Mouse (Mus musculus) small intestine, adult 2 months (tissue): Measurements from ENCODE around the gene Serpina3i. TPM values are rescaled to one million over a fixed set of nuclear protein-coding genes. Genes with fewer than 3 reads are reported as not detected.
"Not testable (repeated sequence)": the region's sequence is repeated elsewhere in the genome, so short reads cannot be mapped to it uniquely, and the experiment has no call there.

ENCODE experiments used
- H3K27ac ChIP-seq: fragments of 200-500 bp; 2 replicates; pipeline ENCODE4 v1.5.1; 2012; ENCODE audit warnings: low read depth, low read length, control low read depth, inconsistent platforms; ENCODE audit not compliant: insufficient read depth
- H3K27me3 ChIP-seq: fragments of 200-500 bp; 2 replicates; pipeline ENCODE4 v1.6.1; 2012; ENCODE audit warnings: mild to moderate bottlenecking, moderate library complexity, low read length, inconsistent platforms; ENCODE audit not compliant: control insufficient read depth, insufficient read depth
- H3K36me3 ChIP-seq: fragments of 200-500 bp; 2 replicates; pipeline ENCODE4 v1.6.1; 2012; ENCODE audit warnings: mild to moderate bottlenecking, low read length, control low read depth, inconsistent platforms; ENCODE audit not compliant: control insufficient read depth, insufficient read depth
- H3K4me1 ChIP-seq: fragments of 200-500 bp; 2 replicates; pipeline ENCODE4 v1.6.1; 2012; ENCODE audit warnings: low read length, inconsistent platforms, mixed read lengths; ENCODE audit not compliant: control insufficient read depth, insufficient read depth, insufficient read length
- H3K4me3 ChIP-seq: fragments of 200-500 bp; 2 replicates; pipeline ENCODE4 v1.5.1; 2012; ENCODE audit warnings: low read depth, mild to moderate bottlenecking, control low read depth, inconsistent platforms, low read length, moderate library complexity
- CTCF ChIP-seq: fragments of 200-500 bp; IDR thresholded peaks from 2 replicates; pipeline ENCODE4 v1.5.1; 2012; ENCODE audit warnings: low read depth, mild to moderate bottlenecking, control low read depth, inconsistent platforms, low read length, moderate library complexity, mixed read lengths; ENCODE audit not compliant: insufficient replicate concordance, insufficient read length; ENCODE audit errors: extremely low read depth
- POLR2A ChIP-seq: fragments of 200-500 bp; IDR thresholded peaks from 2 replicates; pipeline ENCODE4 v1.6.1; 2012; ENCODE audit warnings: low read depth, mild to moderate bottlenecking, control low read depth, inconsistent platforms, low read length, moderate library complexity
- WGBS: fragments of 180-500 bp; shearing (Covaris S2); methylation state at CpG from one replicate; pipeline ENCODE4 v1.1.7; 2018; 5-methylcytosine and 5-hydroxymethylcytosine counted together
- polyA plus RNA-seq: library from polyadenylated mRNA; depleted of rRNA; stranded (reverse); fragments of >200 nt; gene quantifications from 2 replicates; pipeline ENCODE4 v1.2.3, GENCODE M21; 2012

The Serpina3i gene
- polyA plus RNA-seq, 1 experiment, result 0.13 TPM

- Histone ChIP-seq H3K27me3 (no peaks in the 10 kb centered on the region), H3K36me3 (no peaks in the 10 kb centered on the region), H3K4me1 (no peaks in the 10 kb centered on the region), H3K4me3 (no peak overlapping the region), H3K27ac (no peak overlapping the region)
- TF ChIP-seq CTCF, result no peak
- TF ChIP-seq POLR2A, result no peak
- 61% methylated on average over 2 of the region's 2 CpGs for WGBS
These were observed 32.2 kb upstream of the Serpina3i start for GRCm38 (mm10) chr12:104230762-104231161.

- Histone ChIP-seq H3K36me3 (0 out of 2 replicates have a peak, but pooled peaks cover 2% of the 10 kb centered on the region), H3K4me1 (no peaks in the 10 kb centered on the region), H3K27me3 (no peaks in the 10 kb centered on the region), H3K27ac (no peak within 1 kb of the TSS), H3K4me3 (peak within 1 kb of the TSS; percentile 33)
- 39% methylated on average over 5 of the region's 5 CpGs for WGBS
- TF ChIP-seq CTCF, result no peak
- no peak for TF ChIP-seq POLR2A
These were observed 27.0 kb upstream of the Serpina3i start, which contains the start of gene Serpina3g for GRCm38 (mm10) chr12:104235915-104236314. TSS of gene Serpina3g (plus strand) at chr12:104236245.

GRCm38 (mm10) chr12:104238048-104238447 lies 24.9 kb upstream of the Serpina3i start:
- not testable (repeated sequence) for H3K27ac ChIP-seq, H3K4me3 ChIP-seq, H3K4me1 ChIP-seq, H3K36me3 ChIP-seq, H3K27me3 ChIP-seq
- WGBS, result 76% methylated on average over 1 of the region's 1 CpGs

- 0 out of 2 replicates have a peak, but pooled peaks cover 2% of the 10 kb centered on the region for H3K36me3 ChIP-seq
- TF ChIP-seq CTCF (no peak), POLR2A (no peak)
These were observed 19.6 kb upstream of the Serpina3i start for GRCm38 (mm10) chr12:104243307-104243706.

GRCm38 (mm10) chr12:104245092-104245491 lies 17.8 kb upstream of the Serpina3i start:
- no peak for TF ChIP-seq CTCF
- no peak for TF ChIP-seq POLR2A
- Histone ChIP-seq H3K4me1 (no peaks in the 10 kb centered on the region), H3K36me3 (0 out of 2 replicates have a peak, but pooled peaks cover 2% of the 10 kb centered on the region), H3K27me3 (no peaks in the 10 kb centered on the region), H3K4me3 (no peak overlapping the region), H3K27ac (no peak overlapping the region)
- 83% methylated on average over 1 of the region's 1 CpGs for WGBS

More at GRCm38 (mm10) chr12:104243307-104243706, 19.6 kb upstream of the Serpina3i start:
- Histone ChIP-seq H3K4me3 (no peak overlapping the region), H3K27ac (no peak overlapping the region), H3K4me1 (no peaks in the 10 kb centered on the region), H3K27me3 (no peaks in the 10 kb centered on the region)

GRCm38 (mm10) chr12:104245595-104245994 lies 17.3 kb upstream of the Serpina3i start:
- 67% methylated on average over 3 of the region's 3 CpGs for WGBS
- TF ChIP-seq POLR2A (no peak), CTCF (no peak)
- no peak overlapping the region for H3K4me3 ChIP-seq

GRCm38 (mm10) chr12:104247553-104248002 lies 15.3 kb upstream of the Serpina3i start:
- Histone ChIP-seq H3K27ac (no peak overlapping the region), H3K27me3 (no peaks in the 10 kb centered on the region), H3K36me3 (no peaks in the 10 kb centered on the region), H3K4me1 (no peaks in the 10 kb centered on the region), H3K4me3 (no peak overlapping the region)
- TF ChIP-seq CTCF (no peak), POLR2A (no peak)

More at GRCm38 (mm10) chr12:104245595-104245994, 17.3 kb upstream of the Serpina3i start:
- Histone ChIP-seq H3K4me1 (no peaks in the 10 kb centered on the region), H3K27me3 (no peaks in the 10 kb centered on the region), H3K27ac (no peak overlapping the region), H3K36me3 (no peaks in the 10 kb centered on the region)

GRCm38 (mm10) chr12:104248231-104248630 lies 14.7 kb upstream of the Serpina3i start:
- no peak for TF ChIP-seq CTCF
- TF ChIP-seq POLR2A, result no peak
- H3K4me3 ChIP-seq, result no peak overlapping the region
- H3K36me3 ChIP-seq, result no peaks in the 10 kb centered on the region
- 78% methylated on average over 3 of the region's 3 CpGs for WGBS
- no peak overlapping the region for H3K27ac ChIP-seq
- H3K4me1 ChIP-seq, result no peaks in the 10 kb centered on the region
- H3K27me3 ChIP-seq, result no peaks in the 10 kb centered on the region
